Mouse (Mus musculus): ENCODE results near the gene Pcdh9. TPM values are rescaled to one million over a fixed set of nuclear protein-coding genes. Genes with fewer than 3 reads are reported as not detected.

Pcdh9 gene
- total RNA-seq (2021): 1 to 10 TPM; 2.7 to 3.3 TPM

- DNase-seq: peak; percentile 87
These were observed at the start of gene Pcdh9 for GRCm38 (mm10) chr14:93890519-93891370. Pcdh9 (minus strand) TSS chr14:93890679.

- DNase-seq: no peak
These were observed 16.4 kb upstream of the Pcdh9 start for GRCm38 (mm10) chr14:93906928-93907327.

- DNase-seq: no peak
These were observed 8.1 kb upstream of the Pcdh9 start for GRCm38 (mm10) chr14:93898533-93898932.

GRCm38 (mm10) chr14:93895131-93895530, 4.7 kb upstream of the Pcdh9 start:
- no peak for DNase-seq

- no peak for DNase-seq
These were observed 880 bp upstream of the Pcdh9 start for GRCm38 (mm10) chr14:93891371-93891746.

GRCm38 (mm10) chr14:93889839-93890518, 500 bp downstream of the Pcdh9 start:
- DNase-seq: no peak

- DNase-seq: no peak
These were observed 1.2 kb downstream of the Pcdh9 start for GRCm38 (mm10) chr14:93889231-93889630.

- DNase-seq: no peak
These were observed 2.1 kb downstream of the Pcdh9 start for GRCm38 (mm10) chr14:93888346-93888745.

- no peak for DNase-seq
These were observed 3.4 kb downstream of the Pcdh9 start for GRCm38 (mm10) chr14:93887066-93887465.

GRCm38 (mm10) chr14:93885551-93886084, 4.9 kb downstream of the Pcdh9 start:
- no peak for DNase-seq

GRCm38 (mm10) chr14:93884467-93884866, 6.0 kb downstream of the Pcdh9 start:
- DNase-seq: peak; percentile 81

GRCm38 (mm10) chr14:93880071-93880470, 10.4 kb downstream of the Pcdh9 start:
- DNase-seq: no peak

GRCm38 (mm10) chr14:93875968-93876367, 14.5 kb downstream of the Pcdh9 start:
- no peak for DNase-seq

- no peak for DNase-seq
These were observed 22.3 kb downstream of the Pcdh9 start for GRCm38 (mm10) chr14:93868211-93868610.

- no peak for DNase-seq
These were observed 32.4 kb downstream of the Pcdh9 start for GRCm38 (mm10) chr14:93858069-93858468.

- no peak for DNase-seq
These were observed 44.3 kb downstream of the Pcdh9 start for GRCm38 (mm10) chr14:93846091-93846677.

GRCm38 (mm10) chr14:93842686-93843288, 47.7 kb downstream of the Pcdh9 start:
- DNase-seq: no peak

- DNase-seq: no peak
These were observed 58.0 kb downstream of the Pcdh9 start for GRCm38 (mm10) chr14:93832511-93832910.

GRCm38 (mm10) chr14:93827159-93827558, 63.3 kb downstream of the Pcdh9 start:
- no peak for DNase-seq

- no peak for DNase-seq
These were observed 64.4 kb downstream of the Pcdh9 start for GRCm38 (mm10) chr14:93826042-93826462.

- DNase-seq: no peak
These were observed 71.6 kb downstream of the Pcdh9 start for GRCm38 (mm10) chr14:93818845-93819244.

- DNase-seq: no peak
These were observed 72.9 kb downstream of the Pcdh9 start for GRCm38 (mm10) chr14:93817591-93817990.

- DNase-seq: no peak
These were observed 95.9 kb downstream of the Pcdh9 start for GRCm38 (mm10) chr14:93794530-93794929.
